Mouse (Mus musculus) forebrain, embryonic 15.5 days (tissue): Measurements from ENCODE around the gene Natd1. TPM values are rescaled to one million over a fixed set of nuclear protein-coding genes. Genes with fewer than 3 reads are reported as not detected.
A peak's percentile ranks its signal among the peaks of the same experiment; 100 is the strongest.

Experiments
- ATAC-seq: fragments of 200-750 bp; cut with Nextera tagmentation; replicated peaks from 2 replicates; pipeline ENCODE4 v1.8.0; 2017; ENCODE audit warnings: mild to moderate bottlenecking, moderate TSS enrichment, moderate library complexity
- H3K27ac ChIP-seq: fragments of 300-500 bp; sonication (generic); replicated peaks from 2 replicates; pipeline ENCODE4 v1.5.1; 2015; ENCODE audit warnings: mild to moderate bottlenecking, inconsistent platforms
- H3K27me3 ChIP-seq: fragments of 300-500 bp; sonication (generic); 2 replicates; pipeline ENCODE4 v1.6.1; 2015; ENCODE audit warnings: inconsistent platforms
- H3K36me3 ChIP-seq: fragments of 300-500 bp; sonication (generic); 2 replicates; pipeline ENCODE4 v1.6.1; 2015; ENCODE audit warnings: mild to moderate bottlenecking, inconsistent platforms
- H3K4me1 ChIP-seq: fragments of 300-500 bp; sonication (generic); 2 replicates; pipeline ENCODE4 v1.6.1; 2015; ENCODE audit warnings: inconsistent platforms
- H3K4me2 ChIP-seq: fragments of 300-500 bp; sonication (generic); replicated peaks from 2 replicates; pipeline ENCODE4 v1.6.1; 2015; ENCODE audit warnings: mild to moderate bottlenecking, inconsistent platforms
- H3K4me3 ChIP-seq: fragments of 300-500 bp; sonication (generic); 2 replicates; pipeline ENCODE4 v1.5.1; 2015; ENCODE audit warnings: mild to moderate bottlenecking, inconsistent platforms
- H3K9ac ChIP-seq: fragments of 300-500 bp; sonication (generic); replicated peaks from 2 replicates; pipeline ENCODE4 v1.6.1; 2015; ENCODE audit warnings: mild to moderate bottlenecking, inconsistent platforms
- H3K9me3 ChIP-seq: fragments of 300-500 bp; sonication (generic); 2 replicates; pipeline ENCODE4 v1.6.1; 2016; ENCODE audit warnings: inconsistent platforms
- WGBS: fragments of 180-500 bp; shearing (Covaris S2); methylation state at CpG from one replicate; pipeline ENCODE4 v1.1.7; 2015; ENCODE audit warnings: mixed read lengths; 5-methylcytosine and 5-hydroxymethylcytosine counted together
- polyA plus RNA-seq: library from polyadenylated mRNA; unstranded; fragments of >200 nt; fragmentation: Nextera tagmentation; extraction: Ambion mirVana; gene quantifications from 2 replicates; pipeline ENCODE4 v1.2.1, GENCODE M21; 2015

The Natd1 gene
- polyA plus RNA-seq: 34.5 and 38.0 TPM in 2 replicates

DNA sequence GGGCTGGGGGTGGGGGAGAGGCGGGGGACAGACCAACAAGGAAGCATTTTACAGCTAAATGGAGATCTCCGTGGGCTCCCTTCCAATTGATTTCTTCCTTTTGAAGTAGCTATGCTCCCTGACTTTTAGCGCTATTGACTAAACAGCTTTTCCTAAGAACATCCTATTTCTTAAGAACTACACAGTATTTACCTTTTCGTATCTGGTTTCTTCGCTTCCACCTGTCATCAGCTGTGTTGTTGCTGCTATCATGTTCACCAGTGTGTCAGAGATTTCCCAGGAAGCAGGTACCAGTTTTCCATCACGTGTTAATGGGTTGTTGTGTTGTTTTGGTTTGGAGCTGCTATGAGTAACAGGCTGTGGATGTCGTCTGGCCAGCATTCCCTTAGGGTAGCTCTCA lies at the start of gene Natd1:
Natd1 (minus strand) TSS at position 260 of the 400 bp plus-strand sequence.
- no peaks in the 10 kb centered on the region for H3K9me3 ChIP-seq
- peaks cover 29% of the 10 kb centered on the region for H3K4me1 ChIP-seq
- peak within 1 kb of the TSS; percentile 94 for H3K4me3 ChIP-seq
- no peaks in the 10 kb centered on the region for H3K27me3 ChIP-seq
- peak within 1 kb of the TSS; percentile 76 for H3K4me2 ChIP-seq
- no peaks in the 10 kb centered on the region for H3K36me3 ChIP-seq
- 36% methylated on average over 7 of the region's 7 CpGs for WGBS
- peak within 1 kb of the TSS; percentile 86 for H3K27ac ChIP-seq
- no peak for ATAC-seq
- peak within 1 kb of the TSS; percentile 91 for H3K9ac ChIP-seq

DNA sequence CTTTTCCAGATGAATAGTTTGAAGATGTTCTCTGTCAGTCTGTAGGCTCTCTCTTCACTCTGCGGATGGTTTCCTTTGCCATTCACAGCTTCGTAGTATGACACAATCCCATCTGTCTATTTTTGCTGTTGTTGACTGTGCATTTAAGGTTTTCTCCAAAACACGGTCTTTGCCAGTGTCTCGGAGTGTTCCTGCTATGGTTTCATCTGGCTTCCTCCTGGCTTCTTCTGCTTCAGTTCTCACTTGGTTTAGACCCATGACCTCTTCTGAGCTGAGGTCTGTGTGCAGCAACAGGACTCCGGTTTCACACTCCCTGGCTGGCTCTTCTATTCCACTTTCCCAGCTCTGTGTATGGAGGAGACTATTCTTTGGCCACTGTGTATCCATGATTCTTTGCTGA lies 48.2 kb upstream of the Natd1 start:
- H3K4me1 ChIP-seq: 0 out of 2 replicates have a peak, but pooled peaks cover 3% of the 10 kb centered on the region
- 68% methylated on average over 5 of the region's 5 CpGs for WGBS
- no peaks in the 10 kb centered on the region for H3K36me3 ChIP-seq
- no peak overlapping the region for H3K9ac ChIP-seq
- H3K27ac ChIP-seq: no peak overlapping the region
- no peaks in the 10 kb centered on the region for H3K9me3 ChIP-seq
- no peak for ATAC-seq
- no peak overlapping the region for H3K4me3 ChIP-seq
- no peak overlapping the region for H3K4me2 ChIP-seq
- no peaks in the 10 kb centered on the region for H3K27me3 ChIP-seq

DNA sequence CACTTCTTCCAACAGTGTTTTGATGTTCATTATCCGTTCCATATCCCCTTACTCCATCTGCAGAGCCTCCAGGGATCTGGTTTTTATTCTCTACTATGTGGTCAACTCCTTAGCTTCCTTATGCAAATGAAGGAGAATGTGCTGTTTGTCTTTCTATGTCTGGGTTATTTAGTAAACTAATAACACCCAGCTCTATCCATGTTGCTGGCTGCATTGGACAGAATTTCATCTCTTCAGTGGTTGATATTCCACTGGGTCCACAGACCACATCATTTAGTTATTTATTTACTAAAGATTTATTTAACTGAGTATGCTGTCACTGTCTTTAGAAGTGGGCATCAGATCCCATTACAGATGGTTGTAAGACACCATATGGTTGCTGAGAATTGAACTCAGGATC lies 46.6 kb upstream of the Natd1 start:
- Histone ChIP-seq H3K4me1 (0 out of 2 replicates have a peak, but pooled peaks cover 3% of the 10 kb centered on the region), H3K27me3 (no peaks in the 10 kb centered on the region), H3K9ac (no peak overlapping the region), H3K27ac (no peak overlapping the region), H3K4me3 (no peak overlapping the region), H3K4me2 (no peak overlapping the region), H3K36me3 (no peaks in the 10 kb centered on the region), H3K9me3 (no peaks in the 10 kb centered on the region)
- 57% methylated on average over 1 of the region's 1 CpGs for WGBS
- no peak for ATAC-seq

DNA sequence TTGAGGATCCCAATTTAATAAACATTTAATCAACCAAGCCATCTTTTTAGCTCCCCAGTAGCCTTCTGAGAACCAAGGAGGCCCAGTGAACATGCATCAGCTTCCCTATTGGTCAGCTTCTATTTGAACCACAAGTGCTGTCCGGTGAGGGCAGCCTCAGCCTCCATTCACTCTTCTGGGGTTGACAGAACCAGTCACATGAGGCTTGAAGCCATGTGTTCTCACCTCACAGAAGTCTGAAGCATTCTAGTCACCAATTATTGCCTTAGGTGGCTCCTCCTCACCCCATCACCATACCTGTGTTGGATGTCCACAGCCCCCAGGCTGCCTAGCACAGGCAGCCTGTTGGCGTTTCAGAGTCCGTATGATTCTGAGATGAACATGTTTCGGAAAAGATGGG lies 44.4 kb upstream of the Natd1 start:
- Histone ChIP-seq H3K4me3 (no peak overlapping the region), H3K9ac (no peak overlapping the region), H3K27ac (no peak overlapping the region), H3K9me3 (no peaks in the 10 kb centered on the region), H3K36me3 (no peaks in the 10 kb centered on the region), H3K4me2 (no peak overlapping the region), H3K4me1 (0 out of 2 replicates have a peak, but pooled peaks cover 5% of the 10 kb centered on the region), H3K27me3 (no peaks in the 10 kb centered on the region)
- no peak for ATAC-seq
- 92% methylated on average over 4 of the region's 4 CpGs for WGBS

DNA sequence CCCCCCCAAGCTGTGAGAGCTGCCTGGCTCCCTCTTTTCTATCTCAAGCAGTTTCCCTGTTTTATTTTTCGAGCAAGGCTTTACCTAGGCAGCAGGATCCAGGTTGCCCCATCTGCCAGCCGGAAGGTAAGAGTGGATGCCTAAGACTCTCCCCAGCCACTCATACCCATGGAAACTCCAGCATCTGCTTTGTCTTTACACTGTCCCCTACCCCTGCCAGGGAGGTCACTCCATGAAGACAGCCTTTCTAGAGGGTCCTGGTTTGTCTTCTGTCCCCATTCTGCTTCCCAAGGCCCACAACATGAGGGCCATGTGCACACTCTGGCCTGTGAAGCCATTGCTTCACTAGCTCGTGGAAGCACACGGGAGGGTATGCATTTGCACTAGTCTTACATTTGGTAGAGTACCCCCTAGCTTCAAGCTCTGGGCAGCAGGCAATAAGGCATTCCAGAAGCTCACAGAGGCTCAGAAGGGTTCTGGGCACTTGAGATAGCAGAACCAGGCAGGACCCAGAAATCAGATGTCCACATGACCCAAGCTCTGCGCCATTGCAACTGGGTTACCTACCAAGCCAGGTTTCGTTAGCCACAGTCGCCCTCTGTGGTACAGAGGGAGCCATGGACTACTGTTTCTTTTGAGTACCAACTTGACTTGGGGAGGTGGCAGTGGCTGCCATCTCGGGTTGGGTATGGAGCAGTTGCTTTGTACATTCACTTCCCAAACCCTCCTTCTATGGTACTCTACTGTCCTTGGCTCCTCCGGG lies 41.3 kb upstream of the Natd1 start:
- no peak overlapping the region for H3K4me3 ChIP-seq
- no peak overlapping the region for H3K9ac ChIP-seq
- no peaks in the 10 kb centered on the region for H3K9me3 ChIP-seq
- peaks cover 10% of the 10 kb centered on the region for H3K36me3 ChIP-seq
- 73% methylated on average over 9 of the region's 9 CpGs for WGBS
- no peak overlapping the region for H3K27ac ChIP-seq
- H3K27me3 ChIP-seq: no peaks in the 10 kb centered on the region
- 0 out of 2 replicates have a peak, but pooled peaks cover 6% of the 10 kb centered on the region for H3K4me1 ChIP-seq
- no peak overlapping the region for H3K4me2 ChIP-seq
- ATAC-seq: no peak

DNA sequence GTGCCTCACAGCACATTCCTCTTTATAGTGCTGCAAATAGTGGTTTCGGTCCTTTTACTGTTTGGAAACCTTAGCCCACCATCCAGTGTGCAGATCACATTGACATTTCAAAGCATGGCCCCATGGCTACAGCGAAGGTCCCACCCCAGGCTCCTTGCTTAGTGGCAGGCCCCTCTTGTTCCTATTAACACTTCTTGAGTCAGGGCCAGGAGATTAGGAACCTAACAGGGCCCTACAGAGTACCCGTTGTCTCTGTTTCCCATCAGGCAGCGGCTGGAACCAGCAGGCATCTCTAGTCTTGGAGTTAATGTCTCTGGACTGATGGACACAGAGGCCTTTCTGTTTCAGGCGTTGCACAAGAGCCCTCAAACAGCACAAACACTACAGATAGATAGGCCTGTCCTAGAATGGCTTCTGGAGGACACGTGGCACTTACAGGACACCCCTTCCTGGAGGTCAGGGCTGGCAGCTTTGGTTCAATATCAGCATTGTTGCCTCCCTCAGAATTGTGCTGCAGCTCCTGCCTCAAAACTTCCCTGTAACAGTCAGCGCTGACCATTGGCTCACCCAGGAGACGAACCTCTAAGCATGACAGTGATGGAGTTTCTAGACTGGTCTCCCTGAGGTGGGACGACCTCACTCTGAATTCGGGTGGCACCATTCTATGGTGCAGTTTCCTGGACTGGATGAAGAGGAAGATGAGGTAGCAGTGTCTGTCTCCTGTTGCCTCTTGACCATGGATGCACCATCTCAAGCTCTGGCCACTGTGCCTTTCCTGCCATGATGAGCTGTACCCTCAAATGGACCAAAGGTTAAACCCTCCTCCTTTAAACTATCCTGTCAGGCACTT lies 39.9 kb upstream of the Natd1 start:
- peaks cover 10% of the 10 kb centered on the region for H3K36me3 ChIP-seq
- ATAC-seq: peak; percentile 23; the same call in 1 of the 2 replicates
- 0 out of 2 replicates have a peak, but pooled peaks cover 3% of the 10 kb centered on the region for H3K4me1 ChIP-seq
- H3K4me3 ChIP-seq: no peak overlapping the region
- no peak overlapping the region for H3K4me2 ChIP-seq
- H3K27me3 ChIP-seq: no peaks in the 10 kb centered on the region
- no peaks in the 10 kb centered on the region for H3K9me3 ChIP-seq
- H3K27ac ChIP-seq: no peak overlapping the region
- WGBS: 69% methylated on average over 10 of the region's 10 CpGs
- no peak overlapping the region for H3K9ac ChIP-seq

DNA sequence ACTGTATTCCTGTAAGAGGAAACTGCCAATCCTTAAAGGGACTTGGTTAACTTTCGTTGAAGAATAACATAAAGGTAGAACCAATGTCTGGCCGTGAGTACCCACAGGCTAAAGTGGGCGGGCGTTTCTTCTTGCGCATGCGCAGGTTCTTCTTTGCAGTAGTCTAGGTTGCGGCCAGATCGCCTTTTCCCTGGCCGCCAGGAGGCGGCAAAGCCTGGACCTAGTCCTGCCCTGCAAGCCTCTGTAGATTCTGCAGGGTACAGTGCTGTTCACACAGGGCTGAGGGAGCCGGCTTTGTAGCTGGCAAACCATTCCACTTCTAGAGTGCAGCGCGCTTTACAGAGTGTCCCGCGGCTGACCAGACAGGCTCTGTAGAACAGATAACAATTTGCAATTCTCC lies 39.3 kb upstream of the Natd1 start:
- no peak overlapping the region for H3K27ac ChIP-seq

DNA sequence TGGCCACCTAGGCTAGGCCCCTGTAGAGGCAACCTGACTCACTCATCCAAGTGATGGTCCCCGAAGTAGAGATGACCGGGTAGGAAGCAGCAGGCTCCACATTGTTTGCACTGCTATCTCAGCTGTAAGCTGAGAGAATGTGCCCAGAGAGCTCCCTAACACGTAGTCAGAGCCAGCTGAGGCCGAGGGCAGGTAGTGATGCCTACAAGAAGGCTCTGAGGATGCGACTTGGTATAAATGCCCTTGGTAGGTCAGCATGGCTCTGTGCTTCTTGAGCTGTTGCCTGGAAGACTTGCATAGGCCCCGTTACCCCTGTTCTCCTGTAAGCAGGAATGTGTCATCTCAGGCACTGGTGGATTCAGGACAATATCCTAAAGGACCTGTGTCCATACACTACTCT lies 38.4 kb upstream of the Natd1 start:
- no peak overlapping the region for H3K27ac ChIP-seq
- no peak overlapping the region for H3K4me2 ChIP-seq
- H3K4me3 ChIP-seq: no peak overlapping the region
- peaks cover 10% of the 10 kb centered on the region for H3K36me3 ChIP-seq
- H3K9ac ChIP-seq: no peak overlapping the region
- 95% methylated on average over 6 of the region's 6 CpGs for WGBS
- H3K9me3 ChIP-seq: no peaks in the 10 kb centered on the region
- no peak for ATAC-seq
- 0 out of 2 replicates have a peak, but pooled peaks cover 3% of the 10 kb centered on the region for H3K4me1 ChIP-seq
- H3K27me3 ChIP-seq: no peaks in the 10 kb centered on the region

More for the DNA sequence above, 39.3 kb upstream of the Natd1 start:
- H3K27me3 ChIP-seq: no peaks in the 10 kb centered on the region
- H3K9me3 ChIP-seq: no peaks in the 10 kb centered on the region
- H3K4me1 ChIP-seq: 0 out of 2 replicates have a peak, but pooled peaks cover 3% of the 10 kb centered on the region
- H3K4me3 ChIP-seq: no peak overlapping the region
- H3K36me3 ChIP-seq: peaks cover 10% of the 10 kb centered on the region
- no peak overlapping the region for H3K9ac ChIP-seq
- 8% methylated on average over 15 of the region's 15 CpGs for WGBS
- peak; percentile 95 for ATAC-seq
- 0 out of 2 replicates have a peak overlapping the region, but pooled peaks have one; percentile 7 for H3K4me2 ChIP-seq

DNA sequence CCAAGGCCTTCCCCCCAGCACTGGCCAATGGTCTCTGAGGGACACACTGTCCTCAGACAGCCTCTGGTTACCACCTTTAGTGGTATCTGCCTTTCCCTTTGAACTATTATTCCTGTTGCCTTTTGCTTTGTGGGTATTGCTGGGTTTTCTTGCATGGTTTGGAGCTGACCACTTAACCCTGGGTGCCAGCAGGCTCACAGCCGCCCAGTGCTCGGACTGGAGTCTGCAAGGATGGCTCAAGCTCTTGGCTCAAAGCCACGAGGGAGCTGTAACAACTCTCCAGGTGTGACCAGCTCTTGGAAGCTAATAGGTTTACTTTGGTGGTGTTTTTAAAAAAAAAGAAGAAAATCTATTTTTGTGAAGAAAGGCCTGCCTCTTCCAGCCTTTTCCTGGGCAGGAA lies 37.8 kb upstream of the Natd1 start:
- Histone ChIP-seq H3K27ac (no peak overlapping the region), H3K9me3 (no peaks in the 10 kb centered on the region), H3K4me2 (no peak overlapping the region), H3K36me3 (peaks cover 15% of the 10 kb centered on the region), H3K27me3 (no peaks in the 10 kb centered on the region), H3K4me3 (no peak overlapping the region), H3K4me1 (0 out of 2 replicates have a peak, but pooled peaks cover 3% of the 10 kb centered on the region), H3K9ac (no peak overlapping the region)
- WGBS: 86% methylated on average over 3 of the region's 3 CpGs
- ATAC-seq: no peak

DNA sequence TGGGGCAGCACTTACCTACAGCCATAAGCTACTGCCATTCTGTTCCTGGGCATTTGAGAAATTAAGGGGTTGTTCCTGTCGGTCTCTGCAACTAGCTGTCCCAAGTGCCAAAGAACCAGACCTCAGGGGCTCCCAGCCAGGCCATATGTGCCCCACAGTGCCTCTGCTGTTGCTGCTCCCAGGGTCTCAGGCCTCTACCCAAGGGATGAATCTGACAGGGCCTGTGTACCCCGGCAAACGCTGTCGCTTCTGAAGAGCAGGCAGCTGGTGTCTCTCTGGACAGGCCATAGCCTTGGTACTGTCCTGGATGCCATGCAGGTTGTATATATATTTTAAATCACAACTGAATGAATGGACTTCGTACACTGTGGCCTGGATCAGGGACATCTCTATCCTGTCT lies 37.3 kb upstream of the Natd1 start:
- WGBS: 91% methylated on average over 5 of the region's 5 CpGs
- Histone ChIP-seq H3K4me2 (no peak overlapping the region), H3K9me3 (no peaks in the 10 kb centered on the region), H3K4me3 (no peak overlapping the region), H3K4me1 (0 out of 2 replicates have a peak, but pooled peaks cover 3% of the 10 kb centered on the region), H3K9ac (no peak overlapping the region), H3K36me3 (peaks cover 20% of the 10 kb centered on the region), H3K27ac (no peak overlapping the region), H3K27me3 (no peaks in the 10 kb centered on the region)
- no peak for ATAC-seq

DNA sequence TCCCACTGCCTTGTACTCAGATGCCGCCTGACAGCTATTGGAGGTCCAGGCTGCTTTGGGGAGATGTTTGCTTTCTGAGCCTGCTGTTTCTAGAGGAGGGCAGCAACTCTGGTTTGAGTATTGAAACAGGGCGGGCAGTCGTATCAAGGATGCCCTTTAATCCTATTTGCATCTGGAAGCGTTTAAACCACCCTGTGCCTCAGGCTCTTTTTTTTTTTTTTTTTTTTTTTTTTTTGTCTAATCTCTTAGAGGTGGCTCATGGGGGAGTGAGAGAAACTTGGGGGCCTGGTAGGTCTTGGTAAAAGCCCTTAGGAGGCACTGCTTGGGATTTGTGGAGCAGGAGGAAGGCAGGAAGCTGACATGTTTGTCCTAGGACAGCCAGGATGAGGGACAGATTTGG lies 30.5 kb upstream of the Natd1 start:
- H3K9me3 ChIP-seq: no peaks in the 10 kb centered on the region
- no peak overlapping the region for H3K4me3 ChIP-seq
- H3K4me1 ChIP-seq: no peaks in the 10 kb centered on the region
- no peak for ATAC-seq
- H3K4me2 ChIP-seq: no peak overlapping the region
- H3K36me3 ChIP-seq: peaks cover 33% of the 10 kb centered on the region; the same call in 1 of the 2 replicates
- no peak overlapping the region for H3K27ac ChIP-seq
- no peaks in the 10 kb centered on the region for H3K27me3 ChIP-seq
- H3K9ac ChIP-seq: no peak overlapping the region
- WGBS: 69% methylated on average over 4 of the region's 4 CpGs
